Mouse (Mus musculus): ENCODE data around the gene Gm17026. TPM values are rescaled to one million over a fixed set of nuclear protein-coding genes. Genes with fewer than 3 reads are reported as not detected.
"Not testable (repeated sequence)": the region's sequence is repeated elsewhere in the genome, so short reads cannot be mapped to it uniquely, and the experiment has no call there.

The Gm17026 gene
- not detected for total RNA-seq (2021)

GRCm38 (mm10) chr14:42259948-42260347, at the start of gene Gm17026:
Gm17026 (minus strand) TSS chr14:42260048.
- DNase-seq (ENCODE audit: extremely low spot score in 1 of 2, low spot score in 1 of 2) = not testable (repeated sequence)

GRCm38 (mm10) chr14:42297258-42297657, 37.4 kb upstream of the Gm17026 start, which contains the start of gene Gm9611:
Gm9611 (minus strand) TSS chr14:42297358.
- not testable (repeated sequence) for DNase-seq (ENCODE audit: extremely low spot score in 1 of 2, low spot score in 1 of 2)

- not testable (repeated sequence) for DNase-seq (ENCODE audit: extremely low spot score in 1 of 2, low spot score in 1 of 2)
Observed at GRCm38 (mm10) chr14:42216766-42217537, 42.9 kb downstream of the Gm17026 start.

Small RNAs within 50 kb of the gene (microRNA-seq; reads per million reads assigned to microRNA genes)
- gene Gm25208 (0 reads per million in 2 experiments), gene Gm25892 (0 reads per million in 2 experiments)

Other genes starting within 250 kb of the Gm17026 start
- gene Gm7951, start 142.7 kb downstream of the Gm17026 start, total RNA-seq (2021) = not detected
- gene Gm17027, start 97.4 kb downstream of the Gm17026 start, total RNA-seq (2021) = not detected
- 1 to 10 TPM; 2.3 to 2.4 TPM for gene Gm3573, start 69.3 kb downstream of the Gm17026 start, total RNA-seq (2021)
- not detected for gene Gm9611, start 37.3 kb upstream of the Gm17026 start, total RNA-seq (2021)
- not detected for gene Gm7995, start 50.2 kb upstream of the Gm17026 start, total RNA-seq (2021)
- gene Gm8005, start 179.6 kb upstream of the Gm17026 start, total RNA-seq (2021) = not detected
- gene Gm8011, start 203.8 kb upstream of the Gm17026 start, total RNA-seq (2021) = not detected
- not detected for gene Gm8020, start 242.3 kb upstream of the Gm17026 start, total RNA-seq (2021)